Mouse (Mus musculus): ENCODE results near the gene Hmga2.

GRCm38 (mm10) chr10:120494653-120495052, 18.4 kb upstream of the Hmga2 start:
- no peak for TF ChIP-seq CTCF (IDR thresholded peaks at IDR 0.05; ENCODE audit: low read depth)
- no peak for TF ChIP-seq EP300 (IDR thresholded peaks at IDR 0.05; ENCODE audit: low read depth)

All from liver, embryonic 14.5 days (tissue).